Mouse (Mus musculus) forebrain, embryonic 13.5 days (tissue): ENCODE measurements around the gene Mettl7b. TPM values are rescaled to one million over a fixed set of nuclear protein-coding genes. Genes with fewer than 3 reads are reported as not detected.
A peak's percentile ranks its signal among the peaks of the same experiment; 100 is the strongest.

ENCODE experiments used
- ATAC-seq: fragments of 200-750 bp; cut with Nextera tagmentation; 2 replicates; pipeline ENCODE4 v1.8.0; 2017
- H3K27ac ChIP-seq: fragments of 300-500 bp; sonication (generic); 2 replicates; pipeline ENCODE4 v1.5.1; 2015; ENCODE audit warnings: inconsistent platforms, mild to moderate bottlenecking, moderate library complexity
- H3K27me3 ChIP-seq: fragments of 300-500 bp; sonication (generic); 2 replicates; pipeline ENCODE4 v1.6.1; 2015; ENCODE audit warnings: mild to moderate bottlenecking, inconsistent platforms
- H3K36me3 ChIP-seq: fragments of 300-500 bp; sonication (generic); 2 replicates; pipeline ENCODE4 v1.6.1; 2015; ENCODE audit warnings: mild to moderate bottlenecking, inconsistent platforms; ENCODE audit not compliant: poor library complexity, severe bottlenecking
- H3K4me1 ChIP-seq: fragments of 300-500 bp; sonication (generic); 2 replicates; pipeline ENCODE4 v1.6.1; 2015; ENCODE audit warnings: inconsistent platforms
- H3K4me2 ChIP-seq: fragments of 300-500 bp; sonication (generic); 2 replicates; pipeline ENCODE4 v1.6.1; 2015; ENCODE audit warnings: inconsistent platforms, mild to moderate bottlenecking, moderate library complexity
- H3K4me3 ChIP-seq: fragments of 300-500 bp; sonication (generic); 2 replicates; pipeline ENCODE4 v1.5.1; 2015; ENCODE audit warnings: mild to moderate bottlenecking, inconsistent platforms
- H3K9ac ChIP-seq: fragments of 300-500 bp; sonication (generic); 2 replicates; pipeline ENCODE4 v1.6.1; 2015; ENCODE audit warnings: mild to moderate bottlenecking, inconsistent platforms
- H3K9me3 ChIP-seq: fragments of 300-500 bp; sonication (generic); replicated peaks from 2 replicates; pipeline ENCODE4 v1.6.1; 2016; ENCODE audit warnings: inconsistent platforms
- WGBS: fragments of 180-500 bp; shearing (Covaris S2); methylation state at CpG from one replicate; pipeline ENCODE4 v1.1.7; 2015; 5-methylcytosine and 5-hydroxymethylcytosine counted together
- polyA plus RNA-seq: library from polyadenylated mRNA; unstranded; fragments of >200 nt; fragmentation: Nextera tagmentation; extraction: Ambion mirVana; gene quantifications from 2 replicates; pipeline ENCODE4 v1.2.1, GENCODE M21; 2015

Gene Mettl7b
- polyA plus RNA-seq, 1 experiment from 2014 or later = not detected

GRCm38 (mm10) chr10:128913219-128913618 is 47.6 kb downstream of the Mettl7b start:
- Histone ChIP-seq H3K9ac (no peak overlapping the region), H3K4me2 (no peak overlapping the region), H3K9me3 (no peaks in the 10 kb centered on the region), H3K27ac (no peak overlapping the region), H3K27me3 (peaks cover 3% of the 10 kb centered on the region; the same call in 1 of the 2 replicates), H3K4me1 (peaks cover 16% of the 10 kb centered on the region), H3K36me3 (peaks cover 22% of the 10 kb centered on the region), H3K4me3 (no peak overlapping the region)
- 4% methylated on average over 5 of the region's 5 CpGs for WGBS
- peak; percentile 31 for ATAC-seq

GRCm38 (mm10) chr10:128912791-128913190 is 48.0 kb downstream of the Mettl7b start:
- ATAC-seq = no peak
- no peak overlapping the region for H3K4me2 ChIP-seq
- peak overlapping the region; percentile 44; the same call in 1 of the 2 replicates for H3K27ac ChIP-seq
- peaks cover 18% of the 10 kb centered on the region for H3K36me3 ChIP-seq
- H3K4me3 ChIP-seq = no peak overlapping the region
- 90% methylated on average over 4 of the region's 4 CpGs for WGBS
- peaks cover 16% of the 10 kb centered on the region for H3K4me1 ChIP-seq
- H3K9ac ChIP-seq = no peak overlapping the region
- peaks cover 5% of the 10 kb centered on the region; the same call in 1 of the 2 replicates for H3K27me3 ChIP-seq
- H3K9me3 ChIP-seq = no peaks in the 10 kb centered on the region

GRCm38 (mm10) chr10:128912268-128912667 is 48.5 kb downstream of the Mettl7b start:
- Histone ChIP-seq H3K27ac (no peak overlapping the region), H3K4me2 (no peak overlapping the region), H3K9ac (no peak overlapping the region), H3K36me3 (peaks cover 13% of the 10 kb centered on the region; the same call in 1 of the 2 replicates), H3K27me3 (peaks cover 5% of the 10 kb centered on the region; the same call in 1 of the 2 replicates), H3K4me1 (peaks cover 16% of the 10 kb centered on the region), H3K9me3 (no peaks in the 10 kb centered on the region), H3K4me3 (no peak overlapping the region)
- WGBS = 79% methylated on average over 4 of the region's 4 CpGs
- no peak for ATAC-seq

- 98% methylated on average over 6 of the region's 6 CpGs for WGBS
- Histone ChIP-seq H3K4me1 (peaks cover 16% of the 10 kb centered on the region), H3K36me3 (peaks cover 8% of the 10 kb centered on the region; the same call in 1 of the 2 replicates), H3K27ac (no peak overlapping the region), H3K27me3 (peaks cover 5% of the 10 kb centered on the region; the same call in 1 of the 2 replicates), H3K4me2 (peak overlapping the region; percentile 83; the same call in 1 of the 2 replicates), H3K9ac (no peak overlapping the region), H3K9me3 (no peaks in the 10 kb centered on the region), H3K4me3 (no peak overlapping the region)
- ATAC-seq = no peak
Measured at GRCm38 (mm10) chr10:128911430-128911829, 49.4 kb downstream of the Mettl7b start.

- peak; percentile 37 for ATAC-seq
- H3K27me3 ChIP-seq = peaks cover 5% of the 10 kb centered on the region; the same call in 1 of the 2 replicates
- peak overlapping the region; percentile 82 for H3K9ac ChIP-seq
- peaks cover 16% of the 10 kb centered on the region for H3K4me1 ChIP-seq
- peak overlapping the region; percentile 74 for H3K4me3 ChIP-seq
- H3K27ac ChIP-seq = 0 out of 2 replicates have a peak overlapping the region, but pooled peaks have one; percentile 19
- H3K36me3 ChIP-seq = peaks cover 4% of the 10 kb centered on the region; the same call in 1 of the 2 replicates
- 1% methylated on average over 51 of the region's 66 CpGs for WGBS
- H3K9me3 ChIP-seq = no peaks in the 10 kb centered on the region
- H3K4me2 ChIP-seq = peak overlapping the region; percentile 83
Measured at GRCm38 (mm10) chr10:128910066-128910841, 50.5 kb downstream of the Mettl7b start.

GRCm38 (mm10) chr10:128909567-128910028 is 51.2 kb downstream of the Mettl7b start:
- Histone ChIP-seq H3K4me1 (peaks cover 16% of the 10 kb centered on the region), H3K27ac (0 out of 2 replicates have a peak overlapping the region, but pooled peaks have one; percentile 19), H3K4me2 (peak overlapping the region; percentile 83), H3K9ac (peak overlapping the region; percentile 82), H3K4me3 (peak overlapping the region; percentile 74), H3K9me3 (no peaks in the 10 kb centered on the region), H3K27me3 (peaks cover 5% of the 10 kb centered on the region; the same call in 1 of the 2 replicates), H3K36me3 (peaks cover 4% of the 10 kb centered on the region; the same call in 1 of the 2 replicates)
- WGBS = under 1% methylated on average over 29 of the region's 41 CpGs
- peak; percentile 63 for ATAC-seq

GRCm38 (mm10) chr10:128908778-128909448 is 51.9 kb downstream of the Mettl7b start:
- peaks cover 16% of the 10 kb centered on the region for H3K4me1 ChIP-seq
- 0 out of 2 replicates have a peak overlapping the region, but pooled peaks have one; percentile 82 for H3K9ac ChIP-seq
- no peaks in the 10 kb centered on the region for H3K9me3 ChIP-seq
- H3K4me2 ChIP-seq = peak overlapping the region; percentile 83
- H3K4me3 ChIP-seq = peak overlapping the region; percentile 74
- ATAC-seq = no peak
- 53% methylated on average over 13 of the region's 13 CpGs for WGBS
- H3K27ac ChIP-seq = no peak overlapping the region
- peaks cover 5% of the 10 kb centered on the region; the same call in 1 of the 2 replicates for H3K27me3 ChIP-seq
- H3K36me3 ChIP-seq = peaks cover 1% of the 10 kb centered on the region; the same call in 1 of the 2 replicates

Other genes with a start within 250 kb of the Mettl7b start
- gene Dgka, start 216.1 kb downstream of the Mettl7b start, polyA plus RNA-seq = 3.0 and 3.6 TPM in 2 replicates
- 49.6 and 50.2 TPM in 2 replicates for gene Pym1, start 213.1 kb downstream of the Mettl7b start, polyA plus RNA-seq
- 0.35 and 0.38 TPM in 2 replicates for gene Mmp19, start 170.1 kb downstream of the Mettl7b start, polyA plus RNA-seq
- gene Dnajc14, start 156.9 kb downstream of the Mettl7b start, polyA plus RNA-seq = 52.2 and 55.9 TPM in 2 replicates
- 14.9 and 16.3 TPM in 2 replicates for gene Tmem198b, start 156.6 kb downstream of the Mettl7b start, polyA plus RNA-seq
- 244 and 278 TPM in 2 replicates for gene Sarnp, start 143.7 kb downstream of the Mettl7b start, polyA plus RNA-seq
- gene Ormdl2, start 139.3 kb downstream of the Mettl7b start, polyA plus RNA-seq = 46.5 and 51.1 TPM in 2 replicates
- gene Gdf11, start 69.3 kb downstream of the Mettl7b start, polyA plus RNA-seq = 8.9 and 9.0 TPM in 2 replicates
- gene Cd63, start 60.0 kb downstream of the Mettl7b start, polyA plus RNA-seq = 127 and 130 TPM in 2 replicates
- gene Rdh5, start 38.1 kb downstream of the Mettl7b start, polyA plus RNA-seq = 10.7 and 16.0 TPM in 2 replicates
- 241 and 243 TPM in 2 replicates for gene Bloc1s1, start 37.0 kb downstream of the Mettl7b start, polyA plus RNA-seq
- 0.63 and 0.83 TPM in 2 replicates for gene Itga7, start 27.2 kb downstream of the Mettl7b start, polyA plus RNA-seq
- gene Olfr9, start 28.4 kb upstream of the Mettl7b start, polyA plus RNA-seq = not detected in 2 replicates
- gene Olfr763, start 49.8 kb upstream of the Mettl7b start, polyA plus RNA-seq = not detected in 2 replicates
- not detected in 2 replicates for gene Olfr764-ps1, start 78.9 kb upstream of the Mettl7b start, polyA plus RNA-seq
- gene Olfr765, start 89.0 kb upstream of the Mettl7b start, polyA plus RNA-seq = not detected in 2 replicates
- gene Olfr766-ps1, start 108.0 kb upstream of the Mettl7b start, polyA plus RNA-seq = not detected in 2 replicates
- gene Olfr767, start 121.9 kb upstream of the Mettl7b start, polyA plus RNA-seq = not detected in 2 replicates
- gene Olfr768, start 138.4 kb upstream of the Mettl7b start, polyA plus RNA-seq = not detected in 2 replicates
- not detected in 2 replicates for gene Olfr769, start 156.9 kb upstream of the Mettl7b start, polyA plus RNA-seq
- not detected in 2 replicates for gene Olfr770, start 178.0 kb upstream of the Mettl7b start, polyA plus RNA-seq
- not detected in 2 replicates for gene Olfr771, start 203.8 kb upstream of the Mettl7b start, polyA plus RNA-seq
- not detected in 2 replicates for gene Olfr772, start 216.9 kb upstream of the Mettl7b start, polyA plus RNA-seq
- not detected in 2 replicates for gene Olfr773, start 226.4 kb upstream of the Mettl7b start, polyA plus RNA-seq